Mouse (Mus musculus) adrenal gland, adult 18-20 months (tissue): ENCODE data around the gene Zfpm1. TPM values are rescaled to one million over a fixed set of nuclear protein-coding genes. Genes with fewer than 3 reads are reported as not detected.
A peak's percentile ranks its signal among the peaks of the same experiment; 100 is the strongest.

ENCODE experiments used
- DNase-seq, 2 experiments: peaks; one replicate each; pipeline ENCODE4 v3.0.0; 2021 to 2022; ENCODE audit warnings: low spot score in 2 of 2
- total RNA-seq, 2 experiments: library from RNA; stranded (reverse); gene quantifications; 1 replicate in 1 of 2; 2 replicates in 1 of 2; pipeline ENCODE4 v1.2.3; 2021

The Zfpm1 gene
- total RNA-seq, 2 experiments from 2014 or later, result 11.8 to 14.2 TPM

DNA sequence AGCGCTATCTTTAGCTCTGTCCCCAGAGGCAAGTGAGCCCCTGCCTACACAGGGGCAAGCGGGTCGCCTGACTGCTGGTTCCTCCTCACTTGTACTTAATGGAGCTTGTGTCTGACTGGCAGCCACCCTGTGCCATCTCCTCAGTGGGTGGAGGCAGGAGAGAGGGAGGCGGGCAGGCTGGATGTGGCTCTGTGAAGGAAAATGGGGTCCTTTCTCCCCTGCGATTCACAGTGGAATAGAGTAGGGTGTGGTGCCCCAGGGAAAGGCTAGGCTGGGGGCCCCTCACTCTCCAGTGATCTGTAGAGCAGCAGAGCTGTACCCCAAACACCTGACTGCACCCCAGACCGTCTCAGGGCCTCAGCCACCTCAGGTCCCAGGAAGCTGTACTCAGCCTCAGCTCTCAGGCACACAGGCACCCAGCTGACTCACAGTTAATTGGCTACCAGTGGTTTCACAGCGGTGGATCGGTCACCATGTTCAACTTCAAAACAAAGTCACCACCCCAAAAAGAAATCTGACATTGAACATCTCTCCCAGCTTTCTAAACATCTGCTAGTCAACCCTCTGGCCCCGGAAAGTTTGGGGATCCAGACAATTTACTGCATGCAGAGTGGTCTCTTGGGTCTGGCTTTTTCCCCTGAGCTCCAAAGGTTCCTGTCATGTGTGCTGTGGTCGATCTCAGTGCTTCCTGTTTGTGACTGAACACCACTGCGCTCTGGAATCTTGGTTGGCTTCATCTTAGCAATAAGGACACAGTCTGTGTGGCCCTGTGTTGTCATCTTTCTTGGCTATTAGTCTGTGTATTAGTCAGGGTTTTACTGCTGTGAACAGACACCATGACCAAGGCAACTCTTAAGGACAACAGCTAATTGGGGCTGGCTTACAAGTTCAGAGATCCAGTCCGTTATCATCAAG is 63.5 kb downstream of the Zfpm1 start:
- no peak for DNase-seq

DNA sequence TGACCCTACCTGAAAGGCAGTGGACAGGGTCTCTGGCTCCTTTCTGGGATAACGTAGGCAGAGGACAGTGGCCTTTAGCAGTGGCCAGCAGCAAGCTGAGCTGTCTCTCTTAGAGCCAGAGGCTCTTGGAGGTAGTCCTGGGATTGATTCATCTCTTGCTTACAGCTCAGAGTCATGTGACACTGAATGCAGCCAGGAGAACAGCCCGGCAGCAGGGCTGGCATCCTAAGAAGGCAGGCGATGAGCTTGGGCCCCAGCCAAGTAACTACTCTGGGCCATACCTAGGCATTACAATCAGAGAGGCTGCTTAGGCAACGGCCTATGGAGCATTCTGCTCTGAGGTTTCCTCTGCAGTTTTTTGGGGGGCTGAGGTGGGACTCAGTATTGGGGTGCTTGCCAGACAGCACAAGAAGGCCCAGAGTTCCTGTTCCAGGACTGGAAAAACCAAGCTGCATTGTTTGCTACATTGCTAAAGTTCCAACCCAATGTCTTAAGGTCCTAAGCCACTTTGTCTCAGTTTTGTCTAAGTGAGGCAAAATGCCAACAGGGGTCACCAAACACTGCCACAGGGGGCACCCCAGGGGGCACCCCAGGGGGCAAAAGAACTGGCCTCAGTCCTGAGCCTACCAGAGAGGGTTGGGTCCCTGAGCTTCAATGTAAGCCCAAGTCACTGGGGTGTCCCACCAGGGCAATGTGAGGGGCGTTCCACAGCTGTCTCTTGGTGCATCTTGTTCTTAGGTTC is 66.0 kb downstream of the Zfpm1 start:
- DNase-seq, result no peak

GRCm38 (mm10) chr8:122349357-122350297 is 67.7 kb downstream of the Zfpm1 start:
- no peak for DNase-seq

DNA sequence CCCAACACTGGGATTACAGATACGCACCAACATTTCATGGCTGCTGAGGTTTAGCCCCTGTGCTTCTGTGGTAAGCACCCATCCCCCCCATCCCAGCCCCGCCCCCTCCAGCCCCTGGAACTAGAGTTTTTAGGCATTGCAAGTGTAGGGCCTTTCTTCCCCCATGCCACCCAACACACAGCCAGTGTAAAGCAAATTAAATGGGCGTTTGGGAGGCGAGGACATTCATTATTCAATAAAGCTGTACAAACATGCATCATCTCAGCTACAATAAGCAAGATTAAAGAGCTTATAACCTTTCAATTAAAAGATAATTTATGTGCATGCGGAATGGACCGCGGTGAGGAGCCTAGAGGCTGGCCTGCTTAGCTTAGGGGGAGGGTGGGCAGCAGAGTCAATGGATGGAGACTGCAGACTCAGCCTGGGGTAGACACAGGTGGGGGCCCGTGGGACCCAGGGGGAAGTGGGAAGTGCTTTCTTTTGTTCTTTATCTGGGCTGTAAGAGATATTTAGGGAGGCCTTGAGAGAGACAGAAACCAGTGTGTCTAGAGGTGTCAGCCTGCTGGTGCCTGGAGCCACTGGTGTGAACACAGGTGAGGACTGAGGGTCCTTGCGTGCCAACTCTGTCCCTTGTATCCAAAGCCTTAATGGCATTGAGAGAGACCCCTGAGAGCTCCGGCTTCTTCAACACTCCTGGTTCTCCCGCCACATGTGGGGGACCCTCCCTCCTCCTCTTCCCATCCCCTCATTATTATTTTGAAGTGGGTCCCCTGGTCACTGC is 68.6 kb downstream of the Zfpm1 start:
- no peak for DNase-seq

DNA sequence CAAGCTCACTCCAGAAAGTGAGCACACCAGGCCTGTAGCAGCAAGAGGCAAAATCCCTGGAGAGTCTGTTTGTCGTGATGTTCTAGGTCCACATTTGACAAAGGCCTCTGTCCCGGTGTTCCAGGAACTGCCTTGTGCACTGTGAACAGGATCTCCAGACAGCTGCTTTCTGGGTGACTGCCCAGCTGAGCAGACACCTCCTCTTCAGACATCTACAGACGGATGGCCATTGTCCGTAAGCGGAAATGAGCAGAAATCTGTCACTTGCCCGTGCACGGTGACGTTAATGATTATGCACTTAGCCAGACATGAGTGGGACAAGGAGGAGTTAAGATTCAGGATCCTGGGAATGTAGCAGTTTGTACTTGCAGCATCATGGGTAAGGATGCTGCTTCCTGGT is 72.2 kb downstream of the Zfpm1 start:
- no peak for DNase-seq

DNA sequence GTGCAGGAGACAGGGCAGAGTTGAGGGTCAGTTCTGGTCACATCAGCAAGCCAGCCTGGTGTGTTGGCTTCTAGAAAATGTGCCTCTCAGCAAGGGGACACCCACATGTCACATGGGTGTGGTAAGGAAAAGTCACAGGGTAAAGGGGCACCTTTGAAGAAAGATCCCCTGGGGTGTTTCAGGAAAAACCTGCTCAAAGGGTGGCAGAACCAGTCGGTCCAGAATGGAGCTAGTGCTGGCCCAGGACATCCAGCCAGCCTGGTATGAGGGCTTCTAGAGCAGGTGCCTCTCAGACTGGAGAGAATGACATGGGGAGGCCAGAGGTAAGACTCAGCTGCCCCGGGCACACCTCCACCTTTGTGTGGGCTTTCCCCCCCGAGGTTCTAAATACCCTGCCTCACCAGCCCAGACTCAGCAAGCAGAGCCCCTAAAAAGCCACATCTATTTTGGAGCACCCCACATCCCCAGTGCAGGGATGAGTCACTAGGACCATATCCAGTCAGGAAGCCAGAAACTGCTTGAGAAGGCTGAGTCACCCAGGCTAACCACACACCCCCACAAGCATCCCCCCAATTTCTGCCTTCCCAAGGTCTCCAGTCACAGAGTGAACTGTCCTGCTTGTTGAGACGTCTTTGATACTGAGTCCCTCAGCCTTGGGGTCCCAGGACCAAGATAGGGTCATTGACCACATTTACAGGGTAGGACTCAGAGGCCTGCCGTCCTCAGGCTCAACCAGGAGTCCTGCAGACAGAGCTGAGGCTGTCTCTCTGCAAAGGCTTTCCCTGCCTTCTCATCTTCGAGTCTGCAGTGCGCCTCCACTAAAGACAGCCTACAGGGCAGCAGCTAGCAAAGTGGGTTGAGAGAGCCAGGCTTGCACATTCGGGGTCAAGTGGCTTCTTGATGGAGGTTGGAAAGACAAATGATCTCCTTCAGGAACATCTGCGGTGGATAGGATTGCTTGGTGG is 74.0 kb downstream of the Zfpm1 start:
- no peak for DNase-seq

GRCm38 (mm10) chr8:122357202-122357601 is 75.3 kb downstream of the Zfpm1 start:
- no peak for DNase-seq

DNA sequence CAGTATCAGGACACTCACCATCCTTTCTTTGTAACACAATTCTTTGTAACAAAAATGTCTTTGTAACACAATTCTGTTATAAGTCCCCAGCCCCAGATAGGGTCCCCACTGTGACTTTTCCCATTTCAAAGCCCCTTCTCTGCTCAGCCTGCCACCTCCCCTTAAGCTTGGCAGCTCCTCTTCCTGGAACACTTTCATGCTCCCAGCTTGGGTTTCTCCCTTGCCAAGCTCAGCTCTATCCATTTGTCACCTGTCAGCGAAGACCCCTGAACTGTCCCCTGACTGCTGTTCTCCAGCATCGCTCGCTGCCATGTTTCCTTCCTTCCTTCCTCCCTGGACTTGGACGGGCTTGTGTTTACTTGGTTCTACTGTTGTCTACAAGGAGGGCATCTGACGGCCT is 75.7 kb downstream of the Zfpm1 start:
- DNase-seq, result no peak

- DNase-seq, result no peak
Observed at GRCm38 (mm10) chr8:122359111-122359775, 77.3 kb downstream of the Zfpm1 start.

DNA sequence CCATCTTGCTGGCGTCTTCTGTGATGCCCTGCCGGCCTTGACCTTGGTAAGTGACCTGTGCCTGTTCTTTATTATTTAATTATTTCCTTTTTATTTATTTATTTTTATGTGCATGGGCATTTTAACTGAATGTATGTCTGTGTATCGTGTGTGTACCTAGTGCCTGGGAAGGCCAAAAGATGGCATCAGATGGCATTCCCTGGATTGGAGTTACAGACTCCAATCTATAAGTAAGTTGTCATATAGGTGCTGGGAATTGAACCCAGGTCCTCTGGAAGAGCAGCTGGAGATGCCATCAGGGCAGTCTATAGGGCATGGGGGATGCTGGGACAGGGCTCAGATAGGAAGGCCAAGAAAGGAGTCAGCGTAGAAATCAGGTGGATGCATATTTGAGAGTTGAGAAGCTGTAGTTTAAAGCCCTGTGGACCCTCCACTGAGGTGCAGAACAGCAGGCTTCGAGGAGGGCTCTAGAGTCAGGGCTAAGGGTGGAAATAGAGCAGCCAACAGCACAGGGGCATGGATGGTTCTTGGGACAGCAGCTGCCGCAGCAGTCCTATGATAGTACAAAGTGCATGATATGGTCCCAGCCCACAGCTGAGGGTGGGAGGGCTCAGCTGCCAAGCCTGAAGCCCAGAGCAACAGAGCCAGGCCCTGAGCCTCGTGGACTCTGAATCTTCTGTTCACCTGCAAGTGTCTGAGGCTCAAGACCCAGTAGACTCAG is 78.9 kb downstream of the Zfpm1 start, which contains the start of gene Trhr2:
Gene Trhr2 (minus strand): TSS at position 51 of the 721 bp plus-strand sequence.
- no peak for DNase-seq

DNA sequence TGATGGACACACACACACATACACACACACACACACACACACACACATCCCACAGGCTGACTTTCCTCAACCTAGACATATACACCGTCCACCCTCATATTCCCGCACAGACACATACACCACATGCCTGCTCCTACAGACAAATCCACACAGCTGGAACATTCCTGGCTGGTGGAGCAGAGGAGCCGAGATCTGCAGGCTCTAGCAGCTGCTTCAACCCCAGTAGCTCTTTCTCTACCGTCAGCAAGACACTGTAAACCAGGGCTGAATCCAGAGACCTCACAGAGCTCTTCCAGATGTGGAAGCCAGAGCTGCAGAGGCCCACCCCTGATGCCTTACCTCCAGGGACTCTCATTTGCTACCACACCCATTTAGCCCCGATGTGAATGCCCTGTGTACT is 80.3 kb downstream of the Zfpm1 start:
- no peak for DNase-seq

DNA sequence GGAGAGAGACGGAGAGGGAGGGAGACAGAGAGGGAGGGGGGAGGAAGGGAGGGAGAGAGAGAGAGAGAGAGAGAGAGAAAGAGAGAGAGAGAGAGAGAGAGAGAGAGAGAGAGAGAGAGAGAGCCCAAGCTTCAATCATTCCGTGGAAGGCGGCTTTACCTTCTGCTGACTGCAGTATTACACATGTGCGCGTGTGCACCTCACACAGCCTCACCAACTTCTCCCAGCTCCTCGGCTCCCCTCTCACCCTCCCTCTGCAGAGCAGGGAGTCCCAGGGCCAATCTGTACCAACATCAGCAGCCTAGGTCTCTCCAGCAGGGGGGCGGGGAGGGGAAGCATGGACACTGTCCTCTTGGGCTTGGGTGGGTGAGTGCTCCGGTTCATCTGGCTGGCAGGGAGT is 81.0 kb downstream of the Zfpm1 start:
- DNase-seq, result no peak

DNA sequence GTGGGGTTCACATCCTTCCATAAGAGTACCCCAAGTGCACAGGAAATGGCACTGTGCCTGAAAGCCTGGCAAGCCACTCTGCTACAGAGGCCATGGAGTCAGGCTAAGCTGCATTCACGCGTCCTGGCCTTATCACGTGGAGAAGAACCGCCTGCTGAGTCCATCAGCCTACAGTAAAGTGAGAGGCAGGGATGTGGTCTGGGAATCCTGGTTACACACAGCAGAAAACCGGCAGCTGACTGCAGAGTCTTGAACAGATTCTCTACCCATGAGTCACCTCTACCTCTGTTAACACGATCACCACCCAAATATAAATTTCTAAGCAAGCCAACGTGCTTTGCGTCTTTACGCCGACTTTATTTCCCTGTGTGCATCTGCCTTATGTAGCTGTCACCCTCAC is 86.6 kb downstream of the Zfpm1 start:
- no peak for DNase-seq

DNA sequence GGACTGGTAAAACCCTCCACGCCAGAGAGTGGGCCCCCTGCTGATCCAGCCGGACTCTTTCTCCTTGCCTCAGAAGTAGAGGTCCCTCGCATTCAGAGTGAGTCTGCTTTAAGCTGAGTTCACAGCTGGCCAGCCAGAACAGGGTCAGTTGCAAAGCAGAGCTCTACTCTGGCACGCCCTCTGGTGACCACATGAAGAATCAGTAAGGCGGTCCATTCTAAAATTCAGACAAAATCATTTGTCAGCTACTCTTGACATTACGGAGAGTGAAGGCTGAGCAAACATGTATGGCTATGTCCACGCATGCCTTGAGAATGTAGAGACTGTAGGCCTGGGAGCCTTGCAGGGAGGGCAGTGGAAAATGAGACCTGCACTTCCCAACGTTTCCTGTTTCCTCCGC is 87.7 kb downstream of the Zfpm1 start:
- DNase-seq, result peak; percentile 52 to 62

DNA sequence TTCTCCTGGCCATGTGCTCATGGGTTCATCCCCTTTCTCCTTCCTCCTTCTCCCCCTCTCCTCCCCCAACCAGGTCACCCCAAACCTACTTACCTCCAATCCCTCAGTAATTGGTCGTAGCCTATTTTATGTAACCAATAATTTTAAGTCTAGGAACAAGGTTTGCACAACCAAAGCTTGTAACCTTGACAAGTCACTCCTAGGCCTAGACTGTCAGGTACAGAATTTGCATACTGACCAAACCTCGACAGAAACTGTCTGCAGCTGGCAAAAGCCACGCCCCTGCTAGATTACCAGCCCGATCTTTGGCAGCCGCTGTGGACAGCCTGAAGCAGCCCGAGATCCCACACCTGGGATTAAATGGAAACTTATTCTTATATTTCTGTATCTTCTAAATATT is 89.8 kb downstream of the Zfpm1 start:
- DNase-seq, result no peak

GRCm38 (mm10) chr8:122375320-122375719 is 93.4 kb downstream of the Zfpm1 start:
- DNase-seq, result no peak

DNA sequence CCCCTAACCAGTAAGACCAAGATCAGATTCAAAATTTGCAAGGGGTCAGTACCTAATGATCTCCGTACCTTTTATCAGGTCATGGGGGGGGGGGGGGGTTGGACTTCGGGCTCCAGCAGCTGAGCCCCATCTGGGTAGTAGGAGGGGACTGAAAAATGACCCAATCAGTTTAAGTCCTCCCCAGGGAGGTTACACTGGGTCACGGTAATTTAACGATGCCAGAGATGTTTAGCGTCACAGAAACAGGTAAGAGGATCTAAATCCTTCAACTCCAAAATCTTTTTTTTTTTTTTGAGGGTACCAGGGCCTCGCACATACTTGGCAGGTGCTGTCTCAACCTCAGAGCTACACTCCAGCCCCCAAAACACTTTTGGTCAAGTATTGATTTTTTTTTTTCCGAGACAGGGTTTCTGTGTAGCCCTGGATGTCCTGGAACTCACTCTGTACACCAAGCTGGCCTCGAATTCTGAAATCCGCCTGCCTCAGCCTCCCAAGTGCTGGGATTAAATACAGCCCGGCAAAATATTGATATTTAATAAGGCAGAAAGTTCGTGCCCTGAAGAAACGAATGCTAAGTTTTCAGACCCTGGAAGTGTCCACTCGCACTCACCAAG is 93.9 kb downstream of the Zfpm1 start:
- DNase-seq, result no peak
